Mouse (Mus musculus): Measurements from ENCODE around the gene Anxa6.

DNA sequence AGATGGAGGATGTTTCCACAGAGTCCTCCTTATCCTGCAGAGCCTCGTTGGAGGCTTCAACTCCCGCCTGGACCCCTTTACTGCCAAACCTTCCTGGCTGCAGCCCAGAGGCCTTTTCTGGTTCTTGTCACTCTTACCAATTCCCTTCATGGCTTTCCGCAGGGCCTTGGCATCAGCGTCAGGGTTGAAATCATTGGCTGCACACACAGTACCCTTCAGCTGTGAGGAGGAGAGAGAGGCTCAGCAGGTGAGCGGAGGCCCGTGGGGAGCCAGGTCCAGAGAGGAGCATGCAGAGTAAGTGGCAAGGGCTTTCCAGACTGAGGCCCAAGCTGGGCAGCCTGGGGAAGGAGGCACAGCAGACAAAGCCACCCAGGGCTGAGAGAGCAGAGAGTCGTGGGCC is 37.1 kb downstream of the Anxa6 start:
- TF ChIP-seq MYOG (IDR thresholded peaks at IDR 0.05; ENCODE audit: control insufficient read depth in 1 of 3, insufficient read depth in 1 of 3, insufficient read length in 2 of 3, low read depth in 2 of 3) (no peak), POLR2A (IDR thresholded peaks at IDR 0.05; ENCODE audit: insufficient read length, low read depth) (no peak), USF1 (IDR thresholded peaks at IDR 0.05; ENCODE audit: low read depth) (no peak), SRF (IDR thresholded peaks at IDR 0.05; ENCODE audit: control insufficient read depth, insufficient read length, low read depth) (no peak), POLR2AphosphoS2 (IDR thresholded peaks at IDR 0.05; ENCODE audit: insufficient read length, low read depth) (no peak), TCF12 (IDR thresholded peaks at IDR 0.05; ENCODE audit: insufficient read depth, poor library complexity, severe bottlenecking) (no peak), MAX (IDR thresholded peaks at IDR 0.05; ENCODE audit: low read depth) (no peak), E2F4 (IDR thresholded peaks at IDR 0.05; ENCODE audit: insufficient read depth) (no peak), MYOD1 (IDR thresholded peaks at IDR 0.05; ENCODE audit: control insufficient read depth in 1 of 3, insufficient read length in 2 of 3, low read depth in 2 of 3) (no peak), TCF3 (IDR thresholded peaks at IDR 0.05; ENCODE audit: insufficient read length, low read depth) (no peak), REST (IDR thresholded peaks at IDR 0.05; ENCODE audit: insufficient read depth, insufficient read length) (no peak), CEBPB (IDR thresholded peaks at IDR 0.05; ENCODE audit: insufficient read depth, poor library complexity, severe bottlenecking) (no peak)

Measured in myocyte (in vitro differentiated cells).